Mouse (Mus musculus) midbrain, embryonic 12.5 days (tissue): ENCODE data around the gene Rpl41. TPM values are rescaled to one million over a fixed set of nuclear protein-coding genes. Genes with fewer than 3 reads are reported as not detected.
A peak's percentile ranks its signal among the peaks of the same experiment; 100 is the strongest.

ENCODE experiments used
- ATAC-seq: fragments of 200-750 bp; cut with Nextera tagmentation; 2 replicates; pipeline ENCODE4 v1.8.0; 2017; ENCODE audit warnings: low read depth, moderate TSS enrichment, moderate library complexity; ENCODE audit not compliant: low FRiP score
- H3K27ac ChIP-seq: fragments of 300-500 bp; sonication (generic); replicated peaks from 2 replicates; pipeline ENCODE4 v1.5.1; 2016; ENCODE audit warnings: mild to moderate bottlenecking
- H3K27me3 ChIP-seq: fragments of 300-500 bp; sonication (generic); 2 replicates; pipeline ENCODE4 v1.6.1; 2016; ENCODE audit warnings: mild to moderate bottlenecking
- H3K36me3 ChIP-seq: fragments of 300-500 bp; sonication (generic); 2 replicates; pipeline ENCODE4 v1.6.1; 2016
- H3K4me1 ChIP-seq: fragments of 300-500 bp; sonication (generic); 2 replicates; pipeline ENCODE4 v1.6.1; 2016
- H3K4me2 ChIP-seq: fragments of 300-500 bp; sonication (generic); replicated peaks from 2 replicates; pipeline ENCODE4 v1.6.1; 2016; ENCODE audit warnings: mild to moderate bottlenecking, moderate library complexity
- H3K4me3 ChIP-seq: fragments of 300-500 bp; sonication (generic); 2 replicates; pipeline ENCODE4 v1.5.1; 2016; ENCODE audit warnings: mild to moderate bottlenecking
- H3K9ac ChIP-seq: fragments of 300-500 bp; sonication (generic); replicated peaks from 2 replicates; pipeline ENCODE4 v1.6.1; 2016; ENCODE audit warnings: mild to moderate bottlenecking, moderate library complexity
- H3K9me3 ChIP-seq: fragments of 300-500 bp; sonication (generic); 2 replicates; pipeline ENCODE4 v1.6.1; 2016; ENCODE audit warnings: mild to moderate bottlenecking
- WGBS: fragments of 180-500 bp; shearing (Covaris S2); methylation state at CpG from one replicate; pipeline ENCODE4 v1.1.7; 2016; 5-methylcytosine and 5-hydroxymethylcytosine counted together
- polyA plus RNA-seq: library from polyadenylated mRNA; unstranded; fragments of >200 nt; fragmentation: Nextera tagmentation; extraction: Ambion mirVana; gene quantifications from 2 replicates; pipeline ENCODE4 v1.2.1, GENCODE M21; 2016

The Rpl41 gene
- polyA plus RNA-seq, 1 experiment from 2014 or later: 2,391 TPM

GRCm38 (mm10) chr10:128536266-128536940 lies 12.7 kb downstream of the Rpl41 start:
- WGBS: 16% methylated on average over 18 of the region's 18 CpGs
- H3K27me3 ChIP-seq: no peaks in the 10 kb centered on the region
- no peaks in the 10 kb centered on the region for H3K4me1 ChIP-seq
- H3K4me3 ChIP-seq: peak overlapping the region; percentile 10; the same call in 1 of the 2 replicates
- peak; percentile 89 for ATAC-seq
- peaks cover 6% of the 10 kb centered on the region; the same call in 1 of the 2 replicates for H3K36me3 ChIP-seq
- H3K4me2 ChIP-seq: peak overlapping the region; percentile 42
- H3K9ac ChIP-seq: no peak overlapping the region; the same call in 1 of the 2 replicates
- no peak overlapping the region for H3K27ac ChIP-seq
- H3K9me3 ChIP-seq: no peaks in the 10 kb centered on the region

- Histone ChIP-seq H3K4me1 (no peaks in the 10 kb centered on the region), H3K4me2 (peak overlapping the region; percentile 42), H3K9me3 (no peaks in the 10 kb centered on the region), H3K27ac (no peak overlapping the region), H3K36me3 (no peaks in the 10 kb centered on the region), H3K27me3 (no peaks in the 10 kb centered on the region), H3K4me3 (peak overlapping the region; percentile 10; the same call in 1 of the 2 replicates), H3K9ac (no peak overlapping the region; the same call in 1 of the 2 replicates)
- WGBS: 76% methylated on average over 4 of the region's 4 CpGs
- ATAC-seq: no peak
Measured at GRCm38 (mm10) chr10:128535624-128536265, 13.4 kb downstream of the Rpl41 start.

GRCm38 (mm10) chr10:128535206-128535605 lies 13.9 kb downstream of the Rpl41 start:
- Histone ChIP-seq H3K4me3 (no peak overlapping the region), H3K36me3 (no peaks in the 10 kb centered on the region), H3K4me1 (no peaks in the 10 kb centered on the region), H3K4me2 (no peak overlapping the region), H3K27me3 (no peaks in the 10 kb centered on the region), H3K9me3 (no peaks in the 10 kb centered on the region), H3K27ac (no peak overlapping the region), H3K9ac (no peak overlapping the region)
- 75% methylated on average over 2 of the region's 2 CpGs for WGBS
- no peak for ATAC-seq

- no peak overlapping the region; the same call in 1 of the 2 replicates for H3K9ac ChIP-seq
- no peak for ATAC-seq
- H3K9me3 ChIP-seq: no peaks in the 10 kb centered on the region
- H3K4me1 ChIP-seq: peaks cover 18% of the 10 kb centered on the region; the same call in 1 of the 2 replicates
- peaks cover 52% of the 10 kb centered on the region for H3K27me3 ChIP-seq
- peak overlapping the region; percentile 55 for H3K4me3 ChIP-seq
- peak overlapping the region; percentile 87 for H3K4me2 ChIP-seq
- no peak overlapping the region for H3K27ac ChIP-seq
- no peaks in the 10 kb centered on the region for H3K36me3 ChIP-seq
- 32% methylated on average over 28 of the region's 28 CpGs for WGBS
Measured at GRCm38 (mm10) chr10:128526366-128527356, 22.4 kb downstream of the Rpl41 start.

- Histone ChIP-seq H3K27ac (peak within 1 kb of the TSS; percentile 60), H3K36me3 (no peaks in the 10 kb centered on the region), H3K9me3 (no peaks in the 10 kb centered on the region), H3K9ac (peak within 1 kb of the TSS; percentile 63), H3K4me2 (peak within 1 kb of the TSS; percentile 87), H3K4me3 (peak within 1 kb of the TSS; percentile 55), H3K4me1 (peaks cover 18% of the 10 kb centered on the region; the same call in 1 of the 2 replicates), H3K27me3 (peaks cover 52% of the 10 kb centered on the region)
- ATAC-seq: peak; percentile 95
- WGBS: under 1% methylated on average over 37 of the region's 37 CpGs
Measured at GRCm38 (mm10) chr10:128525671-128526308, 23.3 kb downstream of the Rpl41 start, which contains the start of gene Esyt1. Gene Esyt1 (minus strand): TSS chr10:128525871.

GRCm38 (mm10) chr10:128524732-128525662 lies 24.1 kb downstream of the Rpl41 start:
- Histone ChIP-seq H3K27me3 (peaks cover 52% of the 10 kb centered on the region), H3K27ac (peak overlapping the region; percentile 60)
- under 1% methylated on average over 58 of the region's 58 CpGs for WGBS

GRCm38 (mm10) chr10:128524111-128524731 lies 24.9 kb downstream of the Rpl41 start:
- H3K36me3 ChIP-seq: no peaks in the 10 kb centered on the region
- H3K9me3 ChIP-seq: no peaks in the 10 kb centered on the region
- no peak overlapping the region; the same call in 1 of the 2 replicates for H3K27ac ChIP-seq
- H3K4me2 ChIP-seq: peak overlapping the region; percentile 87
- peaks cover 18% of the 10 kb centered on the region; the same call in 1 of the 2 replicates for H3K4me1 ChIP-seq
- peak overlapping the region; percentile 55 for H3K4me3 ChIP-seq
- no peak for ATAC-seq
- peak overlapping the region; percentile 63 for H3K9ac ChIP-seq
- WGBS: 9% methylated on average over 11 of the region's 11 CpGs
- H3K27me3 ChIP-seq: peaks cover 53% of the 10 kb centered on the region

More at GRCm38 (mm10) chr10:128524732-128525662, 24.1 kb downstream of the Rpl41 start:
- H3K36me3 ChIP-seq: no peaks in the 10 kb centered on the region
- ATAC-seq: peak; percentile 57
- peak overlapping the region; percentile 63 for H3K9ac ChIP-seq
- H3K4me2 ChIP-seq: peak overlapping the region; percentile 87
- H3K4me3 ChIP-seq: peak overlapping the region; percentile 55
- H3K4me1 ChIP-seq: peaks cover 18% of the 10 kb centered on the region; the same call in 1 of the 2 replicates
- no peaks in the 10 kb centered on the region for H3K9me3 ChIP-seq

- no peak for ATAC-seq
- H3K4me3 ChIP-seq: no peak overlapping the region
- peaks cover 3% of the 10 kb centered on the region; the same call in 1 of the 2 replicates for H3K36me3 ChIP-seq
- H3K27me3 ChIP-seq: peaks cover 60% of the 10 kb centered on the region
- H3K9me3 ChIP-seq: no peaks in the 10 kb centered on the region
- no peak overlapping the region for H3K9ac ChIP-seq
- WGBS: 82% methylated on average over 6 of the region's 6 CpGs
- no peak overlapping the region for H3K27ac ChIP-seq
- H3K4me2 ChIP-seq: no peak overlapping the region
- peaks cover 18% of the 10 kb centered on the region; the same call in 1 of the 2 replicates for H3K4me1 ChIP-seq
Measured at GRCm38 (mm10) chr10:128522351-128522750, 26.8 kb downstream of the Rpl41 start.

- 85% methylated on average over 16 of the region's 16 CpGs for WGBS
- Histone ChIP-seq H3K4me2 (no peak overlapping the region), H3K4me1 (peaks cover 12% of the 10 kb centered on the region; the same call in 1 of the 2 replicates), H3K36me3 (peaks cover 3% of the 10 kb centered on the region; the same call in 1 of the 2 replicates), H3K4me3 (no peak overlapping the region), H3K9ac (no peak overlapping the region), H3K27me3 (peaks cover 70% of the 10 kb centered on the region), H3K27ac (no peak overlapping the region), H3K9me3 (no peaks in the 10 kb centered on the region)
- no peak for ATAC-seq
Measured at GRCm38 (mm10) chr10:128520591-128520990, 28.5 kb downstream of the Rpl41 start.

- Histone ChIP-seq H3K4me3 (no peak overlapping the region), H3K4me2 (no peak overlapping the region), H3K27ac (no peak overlapping the region), H3K27me3 (peaks cover 62% of the 10 kb centered on the region), H3K36me3 (peaks cover 6% of the 10 kb centered on the region; the same call in 1 of the 2 replicates), H3K9me3 (no peaks in the 10 kb centered on the region), H3K4me1 (no peaks in the 10 kb centered on the region), H3K9ac (no peak overlapping the region)
- WGBS: 73% methylated on average over 7 of the region's 7 CpGs
- no peak; the same call in 1 of the 2 replicates for ATAC-seq
Measured at GRCm38 (mm10) chr10:128518833-128519232, 30.3 kb downstream of the Rpl41 start.
